Mouse (Mus musculus) WW6 (cell line): ENCODE data around the gene Fam136a.
"Not testable (repeated sequence)": the region's sequence is repeated elsewhere in the genome, so short reads cannot be mapped to it uniquely, and the experiment has no call there.

Experiments
- DNase-seq: peaks from one replicate; pipeline ENCODE4 v3.0.0-alpha.2; 2013; ENCODE audit warnings: low read depth, low spot score

Fam136a gene

GRCm38 (mm10) chr6:86366125-86366852, 843 bp downstream of the Fam136a start:
- DNase-seq = no peak

- no peak for DNase-seq
Measured at GRCm38 (mm10) chr6:86366853-86367249, 1.4 kb downstream of the Fam136a start.

GRCm38 (mm10) chr6:86368479-86368878, 3.0 kb downstream of the Fam136a start:
- no peak for DNase-seq

- DNase-seq = no peak
Measured at GRCm38 (mm10) chr6:86370093-86370713, 4.8 kb downstream of the Fam136a start.

- no peak for DNase-seq
Measured at GRCm38 (mm10) chr6:86370764-86371339, 5.4 kb downstream of the Fam136a start, which contains the start of gene Snrpg. Gene Snrpg (plus strand): TSS chr6:86371304.

DNA sequence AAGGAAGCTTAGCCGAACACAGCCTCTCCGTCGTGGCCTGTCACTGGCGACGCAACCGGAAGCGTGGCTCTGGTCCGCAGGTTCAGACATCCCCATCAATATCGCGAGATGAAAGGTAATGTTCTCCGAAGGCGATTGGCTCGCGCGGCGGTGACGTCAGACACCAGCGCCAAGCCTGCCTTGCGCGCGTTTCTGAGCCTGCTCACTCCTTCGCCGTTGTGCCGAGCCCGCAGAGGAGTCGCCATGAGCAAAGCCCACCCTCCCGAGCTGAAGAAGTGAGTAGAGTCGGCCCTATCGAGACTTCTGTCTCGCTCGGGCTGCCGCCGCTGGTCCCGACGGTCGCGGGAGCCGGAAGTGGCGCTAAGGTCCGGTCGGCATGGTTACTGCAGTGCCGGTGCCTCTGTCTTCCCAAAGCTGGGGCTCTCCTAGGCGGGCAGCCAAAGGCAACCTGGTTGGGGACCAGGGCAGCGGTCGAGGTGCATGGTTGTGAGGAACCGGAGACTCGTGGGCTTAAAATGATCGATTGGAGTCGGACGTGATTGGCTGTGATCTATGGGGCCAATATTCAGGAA, 6.0 kb downstream of the Fam136a start:
- peak; percentile 85 for DNase-seq

DNA sequence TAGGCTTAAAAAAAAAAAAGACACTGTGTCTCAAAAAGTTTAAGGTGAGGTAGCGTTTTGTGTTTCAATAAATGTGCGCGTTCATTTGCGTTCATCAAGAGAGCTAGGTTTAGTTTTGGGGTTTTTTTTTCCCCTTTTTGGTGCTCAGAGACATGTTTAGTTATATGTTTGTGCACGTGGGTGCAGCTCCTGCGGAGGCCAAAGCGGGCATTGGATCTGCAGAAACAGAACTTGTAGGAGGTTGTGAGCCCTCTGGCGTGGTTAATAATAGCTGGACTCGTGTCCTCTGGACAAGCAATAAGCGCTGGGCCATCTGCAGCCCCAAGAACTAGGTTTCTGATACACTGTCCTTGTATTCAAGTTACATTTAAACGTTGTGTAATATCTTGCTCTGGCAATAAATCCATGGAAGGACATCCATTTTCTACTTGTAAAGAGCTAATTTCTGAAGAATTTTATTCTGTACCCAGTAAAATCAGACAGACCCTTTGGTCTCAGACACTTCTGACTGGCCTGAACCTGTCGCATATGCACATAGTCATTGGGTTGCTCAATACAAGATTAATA, 6.6 kb downstream of the Fam136a start:
- DNase-seq = no peak

DNA sequence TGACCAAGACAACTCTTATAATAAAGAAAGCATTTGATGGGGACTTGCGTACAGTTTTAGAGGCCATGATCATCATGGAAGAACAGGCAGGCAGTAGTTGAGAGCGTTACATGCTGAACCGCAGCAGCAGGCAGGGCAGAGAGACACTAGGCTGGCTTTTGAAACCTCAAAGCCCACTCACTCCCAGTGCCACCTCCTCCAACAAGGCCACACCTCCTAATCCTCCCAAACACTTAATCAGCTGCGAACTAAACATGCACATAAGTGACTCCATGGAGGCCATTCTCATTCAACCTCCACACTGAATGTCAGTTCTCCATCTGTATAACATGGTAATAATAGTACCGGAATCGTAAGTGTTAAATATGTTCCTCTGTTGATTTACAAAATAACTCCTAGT, 8.1 kb downstream of the Fam136a start:
- no peak for DNase-seq

DNA sequence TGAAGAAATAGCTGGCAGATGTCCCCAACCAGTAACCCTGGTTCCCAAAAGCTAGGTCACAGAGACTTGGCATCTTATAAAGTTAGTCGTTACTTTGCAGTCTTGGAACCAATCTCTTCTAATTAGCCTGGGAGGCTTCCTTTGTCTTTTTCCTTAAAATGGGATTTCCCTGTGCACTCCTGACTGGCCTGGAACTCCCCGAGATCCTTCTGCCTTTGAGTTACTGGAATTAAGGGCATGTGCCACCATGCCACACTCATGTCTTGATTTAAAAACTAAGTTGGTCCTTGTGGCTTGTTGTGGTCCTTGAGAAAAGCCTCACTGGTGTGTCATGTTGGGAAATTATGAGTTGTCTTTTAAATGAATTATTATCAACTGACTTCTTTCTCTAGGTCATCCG, 12.9 kb downstream of the Fam136a start:
- no peak for DNase-seq

DNA sequence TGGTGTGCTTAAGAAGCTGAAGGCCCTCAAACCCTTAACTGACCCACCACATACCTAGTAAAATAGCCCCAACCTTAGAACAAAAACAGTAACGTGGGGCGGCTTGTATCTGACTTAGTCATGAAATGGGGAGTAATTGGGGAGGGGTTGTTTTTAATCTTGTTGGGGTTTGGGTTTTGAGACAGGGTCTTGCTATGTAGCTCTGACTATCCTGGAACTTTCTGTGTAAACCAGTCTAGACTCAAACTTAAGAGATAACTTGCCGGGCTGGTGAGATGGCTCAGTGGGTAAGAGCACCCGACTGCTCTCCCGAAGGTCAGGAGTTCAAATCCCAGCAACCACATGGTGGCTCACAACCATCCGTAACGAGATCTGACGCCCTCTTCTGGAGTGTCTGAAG, 14.7 kb downstream of the Fam136a start:
- not testable (repeated sequence) for DNase-seq

DNA sequence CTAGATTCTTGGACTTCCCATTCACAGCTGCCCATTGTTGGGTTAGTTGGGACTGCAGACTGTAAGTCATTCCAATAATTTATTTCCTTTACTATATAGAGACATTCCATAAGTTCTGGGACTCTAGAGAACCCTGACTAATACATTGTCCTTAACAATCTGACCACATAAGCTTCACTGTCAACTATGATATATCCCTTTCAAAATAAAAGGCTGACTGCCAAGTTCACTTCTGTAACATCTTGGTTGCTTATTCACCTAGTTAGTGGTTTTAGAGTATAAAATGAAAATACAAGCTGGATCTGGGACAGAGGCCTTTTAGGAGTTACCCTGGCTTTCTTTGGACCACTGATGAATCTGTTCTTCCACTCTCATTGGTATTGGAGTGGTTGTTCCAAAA, 17.1 kb downstream of the Fam136a start:
- DNase-seq = no peak

DNA sequence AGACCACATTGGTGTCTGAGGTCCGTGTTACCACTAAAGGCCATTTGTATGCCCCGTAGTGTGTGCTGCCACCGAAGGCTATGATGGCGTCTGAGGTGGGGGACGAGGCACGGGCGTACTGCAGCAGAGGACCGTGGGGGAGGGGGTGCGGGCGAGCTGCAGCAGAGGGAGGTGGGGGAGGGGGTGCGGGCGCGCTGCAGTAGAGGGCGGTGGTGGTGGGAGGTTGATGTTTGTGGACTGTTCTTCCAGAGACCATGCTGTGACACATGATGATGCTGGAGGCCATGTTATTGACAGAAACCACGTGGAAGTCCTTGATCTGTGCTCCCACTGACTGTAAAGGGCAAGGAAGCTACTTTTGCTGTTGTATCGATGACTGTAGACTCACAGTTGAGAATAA, 17.9 kb downstream of the Fam136a start:
- DNase-seq = no peak

GRCm38 (mm10) chr6:86384692-86385091, 19.2 kb downstream of the Fam136a start:
- no peak for DNase-seq

GRCm38 (mm10) chr6:86385362-86386104, 20.1 kb downstream of the Fam136a start:
- DNase-seq = no peak

GRCm38 (mm10) chr6:86387313-86387712, 21.9 kb downstream of the Fam136a start:
- DNase-seq = no peak

DNA sequence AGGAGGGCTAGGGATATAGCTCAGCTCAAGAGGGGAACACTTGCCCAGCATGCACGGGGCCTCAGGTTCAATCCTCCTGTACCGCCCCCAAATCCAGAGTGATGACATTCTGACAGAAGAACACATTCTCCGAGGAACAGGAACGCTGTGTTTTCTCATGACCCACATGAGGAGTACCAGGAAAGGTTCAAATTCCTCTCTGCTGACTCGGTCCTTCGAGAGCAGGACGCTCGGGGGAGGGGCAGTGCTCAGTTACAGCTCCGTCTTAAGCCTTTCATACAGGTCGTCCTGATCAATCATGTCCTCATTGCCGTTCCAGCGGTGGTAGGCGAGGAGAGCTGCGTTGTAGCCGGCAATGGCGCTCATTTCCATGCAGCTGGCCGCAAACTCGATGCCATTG, 23.0 kb downstream of the Fam136a start:
- DNase-seq = no peak

DNA sequence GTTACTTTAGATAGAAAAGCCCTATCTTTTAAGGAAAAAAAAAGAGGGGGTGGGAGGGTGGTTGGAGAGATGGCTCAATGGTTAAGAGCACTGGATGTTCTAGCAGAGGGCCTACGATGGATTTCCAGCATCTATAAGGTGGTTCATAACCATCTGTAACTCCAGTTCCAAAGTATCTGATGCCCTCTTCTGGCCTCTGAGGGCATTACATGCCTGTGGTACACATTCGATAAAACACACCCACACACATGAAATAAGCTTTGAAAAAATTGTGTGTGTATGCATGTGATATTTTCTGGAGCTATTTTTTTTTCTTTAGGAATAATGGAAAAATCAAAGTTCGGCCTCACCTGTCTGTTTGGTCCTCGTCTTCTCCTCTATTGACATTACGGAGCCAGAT, 25.9 kb downstream of the Fam136a start:
- no peak for DNase-seq

DNA sequence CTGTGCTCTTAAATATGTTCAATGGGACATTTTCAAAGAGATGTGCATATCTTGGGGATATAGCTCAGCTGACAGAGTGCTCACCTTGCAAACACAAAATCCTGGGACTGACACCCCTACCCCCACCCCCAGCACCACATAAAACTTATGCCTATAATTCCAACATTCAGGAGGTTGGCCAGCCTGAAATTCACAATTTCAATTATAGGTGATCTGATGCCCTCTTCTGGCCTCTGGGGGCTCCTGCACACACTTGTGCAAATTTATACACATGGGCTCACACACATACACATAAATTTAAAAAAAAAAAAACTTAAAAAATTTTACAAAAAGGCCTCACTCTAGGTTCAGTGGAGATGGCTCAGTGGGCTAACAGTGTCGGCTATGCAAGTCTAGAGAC, 27.7 kb downstream of the Fam136a start:
- no peak for DNase-seq

GRCm38 (mm10) chr6:86394078-86394720, 28.8 kb downstream of the Fam136a start:
- DNase-seq = no peak

- no peak for DNase-seq
Measured at GRCm38 (mm10) chr6:86395021-86395420, 29.6 kb downstream of the Fam136a start.

GRCm38 (mm10) chr6:86395969-86396368, 30.5 kb downstream of the Fam136a start:
- no peak for DNase-seq
